Mouse (Mus musculus) kidney, postnatal 0 days (tissue): ENCODE data around the gene Cep85l. TPM values are rescaled to one million over a fixed set of nuclear protein-coding genes. Genes with fewer than 3 reads are reported as not detected.
A peak's percentile ranks its signal among the peaks of the same experiment; 100 is the strongest.

ENCODE experiments used
- ATAC-seq: fragments of 200-750 bp; cut with Nextera tagmentation; replicated peaks from 2 replicates; pipeline ENCODE4 v1.8.0; 2017; ENCODE audit warnings: low read depth, moderate number of reproducible peaks, moderate TSS enrichment, moderate library complexity; ENCODE audit not compliant: low FRiP score
- DNase-seq: peaks from one replicate; pipeline ENCODE4 v3.0.0-alpha.2; 2016; ENCODE audit warnings: low spot score
- H3K27ac ChIP-seq: fragments of 300-500 bp; sonication (generic); 2 replicates; pipeline ENCODE4 v1.5.1; 2014; ENCODE audit warnings: mild to moderate bottlenecking
- H3K27me3 ChIP-seq: fragments of 300-500 bp; sonication (generic); 2 replicates; pipeline ENCODE4 v1.6.1; 2014; ENCODE audit warnings: low read length, mixed read lengths; ENCODE audit not compliant: insufficient read depth
- H3K36me3 ChIP-seq: fragments of 300-500 bp; sonication (generic); 2 replicates; pipeline ENCODE4 v1.6.1; 2014; ENCODE audit warnings: low read length, mixed read lengths; ENCODE audit not compliant: insufficient read depth
- H3K4me1 ChIP-seq: fragments of 300-500 bp; sonication (generic); replicated peaks from 2 replicates; pipeline ENCODE4 v1.6.1; 2014; ENCODE audit warnings: antibody characterized with exemption, low read length, mixed read lengths; ENCODE audit not compliant: insufficient read depth
- H3K4me2 ChIP-seq: fragments of 300-500 bp; sonication (generic); 2 replicates; pipeline ENCODE4 v1.6.1; 2014; ENCODE audit warnings: mild to moderate bottlenecking, low read length, moderate library complexity, mixed read lengths
- H3K4me3 ChIP-seq: fragments of 300-500 bp; sonication (generic); replicated peaks from 2 replicates; pipeline ENCODE4 v1.5.1; 2014; ENCODE audit warnings: low read depth, low read length
- H3K9ac ChIP-seq: fragments of 300-500 bp; sonication (generic); 2 replicates; pipeline ENCODE4 v1.6.1; 2014; ENCODE audit warnings: low read depth, low read length
- H3K9me3 ChIP-seq: fragments of 300-500 bp; sonication (generic); replicated peaks from 2 replicates; pipeline ENCODE4 v1.6.1; 2016; ENCODE audit warnings: low read length, inconsistent platforms, mixed read lengths
- CTCF ChIP-seq: IDR thresholded peaks from 2 replicates; pipeline ENCODE4 v1.5.1; 2016; ENCODE audit warnings: antibody characterized with exemption, low read depth, mild to moderate bottlenecking, moderate library complexity
- WGBS: fragments of 180-500 bp; shearing (Covaris S2); extraction: QIAGEN DNeasy Blood & Tissue Kit; methylation state at CpG from one replicate; pipeline ENCODE4 v1.1.7; 2014; 5-methylcytosine and 5-hydroxymethylcytosine counted together
- polyA plus RNA-seq: library from polyadenylated mRNA; unstranded; fragments of >200 nt; fragmentation: Nextera tagmentation; extraction: Ambion mirVana; gene quantifications from 2 replicates; pipeline ENCODE4 v1.2.1, GENCODE M21; 2015

Gene Cep85l
- polyA plus RNA-seq, 1 experiment from 2014 or later: 4.7 TPM

- H3K9me3 ChIP-seq: no peaks in the 10 kb centered on the region
- no peak for DNase-seq
- H3K27ac ChIP-seq: no peak overlapping the region
- TF ChIP-seq CTCF: no peak
- ATAC-seq: no peak
- H3K27me3 ChIP-seq: no peaks in the 10 kb centered on the region
- H3K4me2 ChIP-seq: no peak overlapping the region
- no peak overlapping the region for H3K4me3 ChIP-seq
- no peak overlapping the region for H3K9ac ChIP-seq
- WGBS: 88% methylated on average over 4 of the region's 4 CpGs
- no peaks in the 10 kb centered on the region for H3K4me1 ChIP-seq
- H3K36me3 ChIP-seq: no peaks in the 10 kb centered on the region
Measured at GRCm38 (mm10) chr10:53345508-53345907, 34.2 kb downstream of the Cep85l start.

GRCm38 (mm10) chr10:53343865-53344264, 35.9 kb downstream of the Cep85l start:
- TF ChIP-seq CTCF: no peak
- WGBS: 61% methylated on average over 10 of the region's 10 CpGs
- H3K27ac ChIP-seq: no peak overlapping the region

GRCm38 (mm10) chr10:53343384-53343783, 36.4 kb downstream of the Cep85l start:
- no peaks in the 10 kb centered on the region for H3K4me1 ChIP-seq
- DNase-seq (no peak), ATAC-seq (no peak)
- H3K27me3 ChIP-seq: no peaks in the 10 kb centered on the region
- no peak overlapping the region for H3K4me3 ChIP-seq
- no peak overlapping the region for H3K4me2 ChIP-seq
- H3K27ac ChIP-seq: no peak overlapping the region
- WGBS: 26% methylated on average over 6 of the region's 6 CpGs
- no peak for TF ChIP-seq CTCF
- no peaks in the 10 kb centered on the region for H3K9me3 ChIP-seq
- H3K36me3 ChIP-seq: no peaks in the 10 kb centered on the region
- no peak overlapping the region for H3K9ac ChIP-seq

More at GRCm38 (mm10) chr10:53343865-53344264, 35.9 kb downstream of the Cep85l start:
- DNase-seq: no peak
- no peak overlapping the region for H3K4me3 ChIP-seq
- no peak for ATAC-seq
- no peak overlapping the region for H3K4me2 ChIP-seq
- no peaks in the 10 kb centered on the region for H3K36me3 ChIP-seq
- H3K4me1 ChIP-seq: no peaks in the 10 kb centered on the region
- no peak overlapping the region for H3K9ac ChIP-seq
- no peaks in the 10 kb centered on the region for H3K9me3 ChIP-seq
- H3K27me3 ChIP-seq: no peaks in the 10 kb centered on the region

- no peaks in the 10 kb centered on the region for H3K9me3 ChIP-seq
- H3K27me3 ChIP-seq: no peaks in the 10 kb centered on the region
- TF ChIP-seq CTCF: no peak
- H3K27ac ChIP-seq: no peak overlapping the region
- WGBS: 91% methylated on average over 9 of the region's 9 CpGs
- no peaks in the 10 kb centered on the region for H3K4me1 ChIP-seq
- H3K9ac ChIP-seq: no peak overlapping the region
- ATAC-seq: no peak
- no peak overlapping the region for H3K4me2 ChIP-seq
- no peak overlapping the region for H3K4me3 ChIP-seq
- H3K36me3 ChIP-seq: no peaks in the 10 kb centered on the region
- no peak for DNase-seq
Measured at GRCm38 (mm10) chr10:53342166-53342728, 37.5 kb downstream of the Cep85l start.

- TF ChIP-seq CTCF: peak; percentile 74
- Histone ChIP-seq H3K36me3 (no peaks in the 10 kb centered on the region), H3K27ac (no peak overlapping the region), H3K9ac (no peak overlapping the region), H3K27me3 (no peaks in the 10 kb centered on the region), H3K9me3 (no peaks in the 10 kb centered on the region), H3K4me3 (no peak overlapping the region), H3K4me2 (no peak overlapping the region), H3K4me1 (no peaks in the 10 kb centered on the region)
- ATAC-seq (0 out of 2 replicates have a peak, but pooled peaks have one; percentile 59), DNase-seq (peak; percentile 55)
- 82% methylated on average over 7 of the region's 7 CpGs for WGBS
Measured at GRCm38 (mm10) chr10:53341288-53341965, 38.3 kb downstream of the Cep85l start.

GRCm38 (mm10) chr10:53339045-53339444, 40.7 kb downstream of the Cep85l start:
- Histone ChIP-seq H3K4me1 (no peaks in the 10 kb centered on the region), H3K4me2 (no peak overlapping the region), H3K4me3 (no peak overlapping the region), H3K9me3 (no peaks in the 10 kb centered on the region), H3K27ac (no peak overlapping the region), H3K9ac (no peak overlapping the region), H3K36me3 (no peaks in the 10 kb centered on the region), H3K27me3 (no peaks in the 10 kb centered on the region)
- TF ChIP-seq CTCF: no peak
- no peak for ATAC-seq
- no peak for DNase-seq
- 64% methylated on average over 2 of the region's 2 CpGs for WGBS
